Mouse (Mus musculus): ENCODE data around the gene Gm4070.
"Not testable (repeated sequence)": the region's sequence is repeated elsewhere in the genome, so short reads cannot be mapped to it uniquely, and the experiment has no call there.

GRCm38 (mm10) chr7:105945238-105945637 is 8.5 kb downstream of the Gm4070 start:
- not testable (repeated sequence) for TF ChIP-seq CTCF (IDR thresholded peaks at IDR 0.05; ENCODE audit: low read depth, low read length); POLR2A (IDR thresholded peaks at IDR 0.05; ENCODE audit: borderline replicate concordance, low read depth, low read length)

All from bone marrow macrophage, adult 2 months (primary cell).